In genomic region chr7:131539979-131540378, GRCm38 (mm10) we compare ENCODE assay signal across 8 mouse cellular contexts. TPM values are rescaled to one million over a fixed set of nuclear protein-coding genes. Genes with fewer than 3 reads are reported as not detected.
A peak's percentile ranks its signal among the peaks of the same experiment; 100 is the strongest.
DNase-seq lines count a peak whose midpoint lies in the region; ATAC-seq and TF ChIP-seq lines count a peak whose summit lies in the region.

No protein-coding gene starts in this region.

- TF ChIP-seq CTCF in cortical plate, adult 2 months (IDR thresholded peaks at IDR 0.05; ENCODE audit: extremely low read depth, insufficient read depth, low read length), result peak; percentile 75; the same call in 1 of the 2 replicates
- TF ChIP-seq CTCF in testis, adult 2 months (IDR thresholded peaks at IDR 0.05; ENCODE audit: control insufficient read depth, insufficient read depth, insufficient replicate concordance, low read depth, low read length), result peak; percentile 74; the same call in 1 of the 2 replicates

- H3K27me3 ChIP-seq in limb, embryonic 12.5 days, result peaks cover 87% of the 10 kb centered on the region
- H3K27me3 ChIP-seq in testis, adult 2 months (ENCODE audit: control insufficient read depth, insufficient read depth, low read length), result no peaks in the 10 kb centered on the region; the same call in none of the 2 replicates

- no peak overlapping the region for H3K4me3 ChIP-seq in cortical plate, adult 2 months (ENCODE audit: insufficient read depth, low read length)
- no peak overlapping the region for H3K4me3 ChIP-seq in limb, embryonic 12.5 days (replicated peaks)
- H3K4me3 ChIP-seq in testis, adult 2 months (ENCODE audit: control insufficient read depth, low read depth, low read length), result no peak overlapping the region

- WGBS in limb, embryonic 12.5 days, result 0% methylated on average over 7 of the region's 7 CpGs

- H3K9me3 ChIP-seq in limb, embryonic 12.5 days, result no peaks in the 10 kb centered on the region

- no peaks in the 10 kb centered on the region for H3K36me3 ChIP-seq in limb, embryonic 12.5 days
- no peaks in the 10 kb centered on the region for H3K36me3 ChIP-seq in testis, adult 2 months (ENCODE audit: control insufficient read depth, insufficient read depth, low read length)

- DNase-seq in spleen, adult 18-20 months, result peak; percentile 46 to 79
- DNase-seq in spleen, adult 12 weeks (ENCODE audit: low spot score), result no peak
- DNase-seq in gastrocnemius, postnatal 25 days, result peak; percentile 54
- DNase-seq in kidney, adult 8-10 months, result peak; percentile 72 to 87
- DNase-seq in natural killer cell, adult 2 months (ENCODE audit: low spot score in 2 of 2), result peak; percentile 46 to 76

- H3K27ac ChIP-seq in cortical plate, adult 2 months (ENCODE audit: insufficient read depth, low read length), result no peak overlapping the region
- H3K27ac ChIP-seq in limb, embryonic 12.5 days, result no peak overlapping the region
- H3K27ac ChIP-seq in testis, adult 2 months (ENCODE audit: control insufficient read depth, insufficient read depth, low read depth, low read length), result no peak overlapping the region

- no peaks in the 10 kb centered on the region for H3K4me1 ChIP-seq in cortical plate, adult 2 months (ENCODE audit: control insufficient read depth, insufficient read depth, low read length)
- H3K4me1 ChIP-seq in limb, embryonic 12.5 days (replicated peaks), result peaks cover 31% of the 10 kb centered on the region
- peaks cover 12% of the 10 kb centered on the region for H3K4me1 ChIP-seq in testis, adult 2 months (ENCODE audit: control insufficient read depth, insufficient read depth, low read length)

- no peak overlapping the region for H3K9ac ChIP-seq in limb, embryonic 12.5 days (replicated peaks)

- TF ChIP-seq POLR2A in cortical plate, adult 2 months (IDR thresholded peaks at IDR 0.05; ENCODE audit: extremely low read depth, insufficient read depth, low read length), result no peak
- TF ChIP-seq POLR2A in testis, adult 2 months (IDR thresholded peaks at IDR 0.05; ENCODE audit: control insufficient read depth, low read depth, low read length), result no peak

- H3K4me2 ChIP-seq in limb, embryonic 12.5 days, result no peak overlapping the region

- peak; percentile 54; the same call in 1 of the 2 replicates for ATAC-seq in limb, embryonic 12.5 days (ENCODE audit: insufficient number of reproducible peaks, insufficient read depth, low FRiP score, low TSS enrichment, low read depth)

RNA-seq across cellular contexts. Expression of gene Hmx3, which starts 2.7 kb away (rescaled TPM):
- polyA plus RNA-seq in cortical plate, adult 2 months (2012; rRNA removed), result not detected in 2 replicates
- total RNA-seq in gastrocnemius, postnatal 25 days (2021), result not detected
- not detected in 2 replicates for polyA plus RNA-seq in limb, embryonic 12.5 days (2016; fragmentation: Nextera tagmentation; extraction: Ambion mirVana)
- not detected in 2 replicates for polyA plus RNA-seq in testis, adult 2 months (2012; rRNA removed)

RNA-seq across cellular contexts. Expression of gene Hmx2, which starts 8.6 kb away (rescaled TPM):
- not detected in 2 replicates for polyA plus RNA-seq in cortical plate, adult 2 months (2012; rRNA removed)
- total RNA-seq in gastrocnemius, postnatal 25 days (2021), result not detected
- polyA plus RNA-seq in limb, embryonic 12.5 days (2016; fragmentation: Nextera tagmentation; extraction: Ambion mirVana), result not detected in 2 replicates
- not detected in 2 replicates for polyA plus RNA-seq in testis, adult 2 months (2012; rRNA removed)

RNA-seq across cellular contexts. Expression of gene Bub3, which starts 20.0 kb away (rescaled TPM):
- 82.0 and 88.8 TPM in 2 replicates for polyA plus RNA-seq in cortical plate, adult 2 months (2012; rRNA removed)
- 10 to 100 TPM; 28.9 to 32.8 TPM for total RNA-seq in gastrocnemius, postnatal 25 days (2021)
- polyA plus RNA-seq in limb, embryonic 12.5 days (2016; fragmentation: Nextera tagmentation; extraction: Ambion mirVana), result 250 and 258 TPM in 2 replicates
- polyA plus RNA-seq in testis, adult 2 months (2012; rRNA removed), result 46.8 and 47.5 TPM in 2 replicates
